Mouse (Mus musculus): ENCODE measurements around the gene Dnajb11.

GRCm38 (mm10) chr16:22847686-22848085, 10.0 kb upstream of the Dnajb11 start:
- TF ChIP-seq POLR2A (IDR thresholded peaks at IDR 0.05; ENCODE audit: insufficient read depth, low read length) (no peak), CTCF (IDR thresholded peaks at IDR 0.05; ENCODE audit: low read depth, low read length) (no peak), EP300 (IDR thresholded peaks at IDR 0.05; ENCODE audit: insufficient read depth, low read depth, low read length) (no peak)
